Mouse (Mus musculus) neural tube, embryonic 14.5 days (tissue): ENCODE data around the gene Mapk8ip2. TPM values are rescaled to one million over a fixed set of nuclear protein-coding genes. Genes with fewer than 3 reads are reported as not detected.

Source experiments
- ATAC-seq: fragments of 200-750 bp; cut with Nextera tagmentation; 2 replicates; pipeline ENCODE4 v1.8.0; 2017; ENCODE audit warnings: low read depth, mild to moderate bottlenecking, moderate TSS enrichment, moderate library complexity
- H3K27ac ChIP-seq: fragments of 300-500 bp; sonication (generic); 2 replicates; pipeline ENCODE4 v1.5.1; 2014; ENCODE audit warnings: low read depth, mild to moderate bottlenecking, control low read depth, low read length, moderate library complexity, mixed read lengths
- H3K27me3 ChIP-seq: fragments of 300-500 bp; sonication (generic); 2 replicates; pipeline ENCODE4 v1.6.1; 2014; ENCODE audit warnings: low read length; ENCODE audit not compliant: control insufficient read depth, insufficient read depth
- H3K36me3 ChIP-seq: fragments of 300-500 bp; sonication (generic); 2 replicates; pipeline ENCODE4 v1.6.1; 2014; ENCODE audit warnings: low read length, mixed read lengths; ENCODE audit not compliant: control insufficient read depth, insufficient read depth
- H3K4me1 ChIP-seq: fragments of 300-500 bp; sonication (generic); 2 replicates; pipeline ENCODE4 v1.6.1; 2014; ENCODE audit warnings: low read length; ENCODE audit not compliant: control insufficient read depth, insufficient read depth
- H3K4me2 ChIP-seq: fragments of 300-500 bp; sonication (generic); 2 replicates; pipeline ENCODE4 v1.6.1; 2014; ENCODE audit warnings: mild to moderate bottlenecking, low read depth, low read length, control low read depth
- H3K4me3 ChIP-seq: fragments of 300-500 bp; sonication (generic); 2 replicates; pipeline ENCODE4 v1.5.1; 2014; ENCODE audit warnings: low read depth, low read length, control low read depth, mixed read lengths
- H3K9ac ChIP-seq: fragments of 300-500 bp; sonication (generic); replicated peaks from 2 replicates; pipeline ENCODE4 v1.6.1; 2014; ENCODE audit warnings: low read depth, mild to moderate bottlenecking, control low read depth, low read length, mixed read lengths
- H3K9me3 ChIP-seq: fragments of 300-500 bp; sonication (generic); 2 replicates; pipeline ENCODE4 v1.6.1; 2016; ENCODE audit warnings: low read length; ENCODE audit not compliant: control insufficient read depth
- WGBS: fragments of 180-500 bp; shearing (Covaris S2); extraction: QIAGEN DNeasy Blood & Tissue Kit; methylation state at CpG from one replicate; pipeline ENCODE4 v1.1.7; 2014; 5-methylcytosine and 5-hydroxymethylcytosine counted together
- polyA plus RNA-seq: library from polyadenylated mRNA; unstranded; fragments of >200 nt; fragmentation: Nextera tagmentation; extraction: Ambion mirVana; gene quantifications from 2 replicates; pipeline ENCODE4 v1.2.1, GENCODE M21; 2014

The Mapk8ip2 gene
- polyA plus RNA-seq, 1 experiment from 2014 or later = 64.5 TPM

- no peak overlapping the region for H3K4me3 ChIP-seq
- peaks cover 10% of the 10 kb centered on the region; the same call in 1 of the 2 replicates for H3K36me3 ChIP-seq
- no peaks in the 10 kb centered on the region for H3K9me3 ChIP-seq
- ATAC-seq = no peak
- no peaks in the 10 kb centered on the region for H3K27me3 ChIP-seq
- H3K27ac ChIP-seq = no peak overlapping the region
- peaks cover 11% of the 10 kb centered on the region; the same call in 1 of the 2 replicates for H3K4me1 ChIP-seq
- no peak overlapping the region for H3K4me2 ChIP-seq
- WGBS = 89% methylated on average over 3 of the region's 3 CpGs
- H3K9ac ChIP-seq = no peak overlapping the region
Measured at GRCm38 (mm10) chr15:89501321-89501720, 47.6 kb downstream of the Mapk8ip2 start.

DNA sequence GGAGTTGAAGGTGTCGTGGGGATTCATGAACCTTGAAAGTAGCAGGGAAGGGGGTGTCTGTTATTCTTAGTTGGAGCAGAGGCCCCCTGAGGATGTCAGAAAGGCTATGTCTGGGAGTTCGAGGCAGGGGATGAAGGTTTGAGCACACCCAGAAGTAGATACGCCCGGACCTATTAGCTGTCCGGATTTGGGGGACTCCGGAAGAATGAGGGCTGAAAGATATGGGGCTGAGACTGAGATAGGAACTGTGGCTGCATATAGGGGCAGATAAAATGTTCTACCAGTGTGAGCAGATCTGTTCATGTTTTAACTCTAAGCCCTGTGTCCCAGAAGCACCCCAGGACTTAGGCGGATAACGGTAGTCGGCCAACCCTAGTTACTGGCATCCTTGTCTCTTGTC is 51.1 kb downstream of the Mapk8ip2 start:
- Histone ChIP-seq H3K4me3 (no peak overlapping the region), H3K9ac (no peak overlapping the region), H3K27ac (no peak overlapping the region), H3K9me3 (no peaks in the 10 kb centered on the region), H3K4me2 (no peak overlapping the region), H3K36me3 (peaks cover 10% of the 10 kb centered on the region; the same call in 1 of the 2 replicates), H3K27me3 (no peaks in the 10 kb centered on the region), H3K4me1 (0 out of 2 replicates have a peak, but pooled peaks cover 5% of the 10 kb centered on the region)
- WGBS = 97% methylated on average over 9 of the region's 9 CpGs
- no peak for ATAC-seq

DNA sequence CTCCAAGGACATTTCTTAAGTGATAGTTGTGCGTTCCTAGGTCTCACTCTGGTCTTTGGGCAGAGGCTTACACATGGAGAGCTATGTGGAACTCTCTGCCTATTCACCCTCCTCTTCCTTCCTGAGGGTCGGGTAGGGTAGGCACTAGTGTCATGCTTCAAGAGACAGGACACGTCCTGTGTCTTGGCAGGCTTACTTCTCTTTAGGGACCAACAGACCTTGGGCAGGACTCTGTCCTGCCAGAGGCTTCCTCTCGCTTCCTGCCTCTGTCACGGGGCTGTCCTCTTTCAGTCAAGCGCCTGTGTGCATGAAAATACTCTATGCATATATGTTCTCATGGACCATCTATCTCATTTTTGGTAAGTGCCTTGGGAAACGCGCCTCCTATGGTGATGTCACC is 54.0 kb downstream of the Mapk8ip2 start:
- H3K4me3 ChIP-seq = no peak overlapping the region
- no peaks in the 10 kb centered on the region for H3K27me3 ChIP-seq
- no peak for ATAC-seq
- 93% methylated on average over 8 of the region's 8 CpGs for WGBS
- H3K9ac ChIP-seq = no peak overlapping the region
- H3K36me3 ChIP-seq = peaks cover 10% of the 10 kb centered on the region; the same call in 1 of the 2 replicates
- H3K4me2 ChIP-seq = no peak overlapping the region
- no peak overlapping the region for H3K27ac ChIP-seq
- H3K9me3 ChIP-seq = no peaks in the 10 kb centered on the region
- no peaks in the 10 kb centered on the region for H3K4me1 ChIP-seq

DNA sequence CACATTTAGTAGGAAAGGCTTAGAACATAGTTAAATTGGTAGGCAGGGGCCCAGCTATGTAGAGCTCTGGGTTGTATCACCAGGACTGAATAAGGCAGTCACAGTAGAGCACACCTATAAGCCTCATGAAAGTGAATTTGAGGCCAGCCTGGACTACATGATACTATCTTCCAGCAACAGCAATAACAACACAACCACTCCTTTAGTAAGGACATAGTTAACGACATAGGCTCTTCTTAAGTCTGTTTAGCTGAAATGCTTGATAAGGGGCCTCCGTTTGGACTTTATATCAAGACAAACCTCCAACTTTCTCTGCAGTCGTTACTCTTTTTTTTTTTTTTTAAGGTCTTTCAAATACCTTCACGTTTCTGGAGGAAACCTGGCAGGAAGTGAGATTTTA is 59.0 kb downstream of the Mapk8ip2 start:
- Histone ChIP-seq H3K36me3 (no peaks in the 10 kb centered on the region), H3K4me3 (no peak overlapping the region), H3K4me1 (no peaks in the 10 kb centered on the region), H3K9me3 (no peaks in the 10 kb centered on the region), H3K27me3 (no peaks in the 10 kb centered on the region), H3K27ac (no peak overlapping the region), H3K4me2 (no peak overlapping the region), H3K9ac (no peak overlapping the region)
- 80% methylated on average over 4 of the region's 4 CpGs for WGBS
- ATAC-seq = no peak

Other genes starting within 250 kb of the Mapk8ip2 start
- gene Ppp6r2, start 242.4 kb upstream of the Mapk8ip2 start, polyA plus RNA-seq = 85.5 and 92.7 TPM in 2 replicates
- 108 and 122 TPM in 2 replicates for gene Sbf1, start 138.6 kb upstream of the Mapk8ip2 start, polyA plus RNA-seq
- gene Adm2, start 131.2 kb upstream of the Mapk8ip2 start, polyA plus RNA-seq = not detected in 2 replicates
- gene Miox, start 119.5 kb upstream of the Mapk8ip2 start, polyA plus RNA-seq = not detected in 2 replicates
- gene Lmf2, start 98.3 kb upstream of the Mapk8ip2 start, polyA plus RNA-seq = 19.8 and 28.6 TPM in 2 replicates
- gene Ncaph2, start 98.2 kb upstream of the Mapk8ip2 start, polyA plus RNA-seq = 89.5 and 90.2 TPM in 2 replicates
- 20.0 and 24.3 TPM in 2 replicates for gene Sco2, start 80.1 kb upstream of the Mapk8ip2 start, polyA plus RNA-seq
- 3.5 and 3.7 TPM in 2 replicates for gene Tymp, start 76.9 kb upstream of the Mapk8ip2 start, polyA plus RNA-seq
- gene Odf3b, start 74.6 kb upstream of the Mapk8ip2 start, polyA plus RNA-seq = 1.3 TPM in 2 replicates
- gene Klhdc7b, start 69.0 kb upstream of the Mapk8ip2 start, polyA plus RNA-seq = 0.07 TPM in 1 of 2 replicates, not detected in the other
- not detected in 2 replicates for gene Syce3, start 43.4 kb upstream of the Mapk8ip2 start, polyA plus RNA-seq
- gene Cpt1b, start 28.1 kb upstream of the Mapk8ip2 start, polyA plus RNA-seq = 1.2 and 1.4 TPM in 2 replicates
- gene C730034F03Rik, start 24.3 kb upstream of the Mapk8ip2 start, polyA plus RNA-seq = 5.8 and 6.4 TPM in 2 replicates
- 0.20 TPM in 1 of 2 replicates, not detected in the other for gene Gm44502, start 24.2 kb upstream of the Mapk8ip2 start, polyA plus RNA-seq
- gene Chkb, start 24.0 kb upstream of the Mapk8ip2 start, polyA plus RNA-seq = 76.5 and 80.9 TPM in 2 replicates
- gene Arsa, start 23.5 kb downstream of the Mapk8ip2 start, polyA plus RNA-seq = 17.3 and 18.9 TPM in 2 replicates
- gene Shank3, start 45.7 kb downstream of the Mapk8ip2 start, polyA plus RNA-seq = 7.4 and 10.1 TPM in 2 replicates
- gene Acr, start 114.4 kb downstream of the Mapk8ip2 start, polyA plus RNA-seq = 2.0 and 2.6 TPM in 2 replicates
- 80.3 and 99.6 TPM in 2 replicates for gene Rabl2, start 138.0 kb downstream of the Mapk8ip2 start, polyA plus RNA-seq